Mouse (Mus musculus) stomach, postnatal 0 days (tissue): ENCODE measurements around the gene Elac2.

Experiments used
- CTCF ChIP-seq: IDR thresholded peaks from 2 replicates; pipeline ENCODE4 v1.5.1; 2016; ENCODE audit warnings: antibody characterized with exemption, low read depth, mild to moderate bottlenecking, moderate library complexity
- EP300 ChIP-seq: optimal IDR thresholded peaks from 2 replicates; pipeline ENCODE3; 2016; ENCODE audit warnings: antibody characterized with exemption

GRCm38 (mm10) chr11:64979489-64979845, 629 bp downstream of the Elac2 start:
- TF ChIP-seq CTCF (no peak), EP300 (no peak)
